Mouse (Mus musculus) olfactory bulb, adult 2 months (tissue): Measurements from ENCODE around the gene Ccser2. TPM values are rescaled to one million over a fixed set of nuclear protein-coding genes. Genes with fewer than 3 reads are reported as not detected.

ENCODE experiments used
- H3K27ac ChIP-seq: fragments of 200-500 bp; 2 replicates; pipeline ENCODE4 v1.5.1; 2012; ENCODE audit warnings: low read depth, low read length; ENCODE audit not compliant: insufficient read depth
- H3K4me1 ChIP-seq: fragments of 200-500 bp; 2 replicates; pipeline ENCODE4 v1.6.1; 2012; ENCODE audit warnings: low read length; ENCODE audit not compliant: control insufficient read depth, insufficient read depth
- H3K4me3 ChIP-seq: fragments of 200-500 bp; 2 replicates; pipeline ENCODE4 v1.5.1; 2012; ENCODE audit warnings: mild to moderate bottlenecking, low read depth, low read length, moderate library complexity; ENCODE audit not compliant: insufficient read depth
- CTCF ChIP-seq: fragments of 200-500 bp; IDR thresholded peaks from 2 replicates; pipeline ENCODE4 v1.5.1; 2012; ENCODE audit warnings: low read depth, mild to moderate bottlenecking, low read length, moderate library complexity; ENCODE audit not compliant: insufficient read depth
- POLR2A ChIP-seq: fragments of 200-500 bp; IDR thresholded peaks from 2 replicates; pipeline ENCODE4 v1.6.1; 2012; ENCODE audit warnings: mild to moderate bottlenecking, low read depth, low read length, moderate library complexity; ENCODE audit not compliant: insufficient read depth
- WGBS: fragments of 180-500 bp; shearing (Covaris S2); methylation state at CpG from one replicate; pipeline ENCODE4 v1.1.7; 2018; 5-methylcytosine and 5-hydroxymethylcytosine counted together
- polyA plus RNA-seq: library from polyadenylated mRNA; stranded (reverse); fragments of >200 nt; gene quantifications from 2 replicates; pipeline ENCODE4 v1.2.4, GENCODE M21; 2012; ENCODE audit warnings: low replicate concordance; ENCODE audit not compliant: missing spikeins, insufficient read depth, insufficient read length

Gene Ccser2
- polyA plus RNA-seq, 1 experiment = not detected

- no peak overlapping the region for H3K27ac ChIP-seq
- no peaks in the 10 kb centered on the region; the same call in 1 of the 2 replicates for H3K4me1 ChIP-seq
- no peak overlapping the region for H3K4me3 ChIP-seq
- no peak for TF ChIP-seq POLR2A
- no peak for TF ChIP-seq CTCF
These were observed 36.5 kb downstream of the Ccser2 start for GRCm38 (mm10) chr14:36932038-36932437.

DNA sequence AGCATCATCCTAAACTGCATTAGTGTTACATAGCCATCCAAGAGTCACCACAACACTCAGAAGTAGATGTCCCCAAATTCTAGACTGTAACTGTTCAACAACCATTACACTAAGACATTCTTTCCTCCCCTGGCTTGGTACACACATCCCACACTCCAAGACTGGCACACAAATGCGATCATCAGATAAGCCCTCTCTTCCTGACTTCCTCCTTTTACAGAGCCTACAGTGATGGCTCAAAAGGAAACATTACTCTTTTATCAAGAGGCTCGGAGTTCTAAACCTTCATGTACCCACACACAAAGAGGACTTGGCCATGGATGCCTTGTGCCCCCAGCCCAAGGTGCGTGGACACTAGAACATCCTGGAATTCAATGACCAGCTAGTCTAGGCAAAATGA, 45.2 kb downstream of the Ccser2 start:
- peaks cover 4% of the 10 kb centered on the region for H3K4me1 ChIP-seq
- no peak overlapping the region for H3K4me3 ChIP-seq
- no peak for TF ChIP-seq CTCF
- TF ChIP-seq POLR2A = no peak
- H3K27ac ChIP-seq = no peak overlapping the region
- 89% methylated on average over 3 of the region's 3 CpGs for WGBS

GRCm38 (mm10) chr14:36921346-36922049, 47.1 kb downstream of the Ccser2 start:
- Histone ChIP-seq H3K27ac (no peak overlapping the region), H3K4me1 (peaks cover 4% of the 10 kb centered on the region), H3K4me3 (no peak overlapping the region)
- 82% methylated on average over 5 of the region's 5 CpGs for WGBS
- TF ChIP-seq POLR2A (no peak), CTCF (no peak)

DNA sequence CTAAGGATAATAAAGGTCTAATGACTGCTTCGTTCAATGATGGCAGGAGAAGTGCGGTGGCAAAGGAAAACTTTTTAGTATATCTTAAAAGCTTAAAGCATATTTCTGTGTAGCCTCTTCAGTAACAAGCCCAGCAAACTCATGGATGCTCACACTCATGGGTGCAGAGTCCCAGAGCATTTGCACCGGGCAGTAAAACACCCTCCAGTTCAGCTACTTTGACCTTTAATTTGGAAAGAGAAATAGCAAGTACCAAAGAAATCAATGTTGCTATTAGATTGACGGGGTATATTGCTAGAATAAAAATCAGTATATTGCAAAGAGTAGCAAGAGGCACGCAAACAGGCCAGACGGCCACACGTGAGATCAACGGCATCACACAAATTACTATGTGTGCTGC, 48.7 kb downstream of the Ccser2 start:
- WGBS = 93% methylated on average over 8 of the region's 8 CpGs
- Histone ChIP-seq H3K4me1 (peaks cover 4% of the 10 kb centered on the region), H3K27ac (no peak overlapping the region; the same call in 1 of the 2 replicates), H3K4me3 (no peak overlapping the region)
- TF ChIP-seq CTCF (no peak), POLR2A (no peak)

DNA sequence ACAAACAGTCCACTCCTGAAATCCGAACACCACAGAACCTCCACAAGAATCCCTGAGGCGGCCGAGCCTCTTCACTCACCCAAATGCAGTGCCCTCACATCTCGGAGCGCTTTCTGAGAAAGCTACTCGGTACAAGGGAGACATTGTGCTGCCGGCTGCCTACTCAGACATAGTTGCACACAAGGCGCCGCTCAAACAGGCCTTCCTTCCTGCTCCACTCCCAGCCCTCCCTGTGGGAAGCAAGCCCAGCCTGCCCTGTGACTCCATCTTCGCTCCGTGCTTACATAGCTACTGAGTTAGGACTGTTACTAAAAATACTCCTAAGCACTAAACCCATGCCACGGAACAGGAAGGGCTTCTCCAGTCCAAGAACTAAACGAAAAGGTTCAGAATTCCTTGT, 49.4 kb downstream of the Ccser2 start:
- H3K4me3 ChIP-seq = peak overlapping the region; percentile 39
- TF ChIP-seq POLR2A (no peak), CTCF (no peak)
- WGBS = 4% methylated on average over 13 of the region's 13 CpGs
- peak overlapping the region; percentile 71 for H3K27ac ChIP-seq
- peaks cover 4% of the 10 kb centered on the region for H3K4me1 ChIP-seq

DNA sequence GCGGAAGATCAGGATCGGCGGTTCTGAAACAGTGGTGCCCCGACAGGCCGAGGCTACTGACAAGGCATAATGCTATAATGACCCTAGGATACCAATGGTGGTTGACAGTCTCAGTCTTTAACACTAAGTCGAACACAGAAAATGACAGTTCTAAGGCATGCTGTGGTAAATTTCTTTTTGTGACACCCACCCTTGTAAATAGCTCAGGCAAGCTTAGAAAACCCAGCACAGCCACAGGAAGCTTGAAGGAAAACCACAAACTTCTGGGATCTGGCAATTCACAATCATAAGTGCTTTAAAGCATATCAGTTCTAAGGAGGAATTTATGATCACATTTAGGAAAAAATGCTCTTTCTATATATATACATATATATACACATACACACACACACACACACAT, 53.4 kb downstream of the Ccser2 start:
- no peak overlapping the region for H3K4me3 ChIP-seq
- no peak overlapping the region for H3K27ac ChIP-seq
- no peak for TF ChIP-seq POLR2A
- TF ChIP-seq CTCF = no peak
- WGBS = 97% methylated on average over 6 of the region's 6 CpGs
- H3K4me1 ChIP-seq = peaks cover 7% of the 10 kb centered on the region

DNA sequence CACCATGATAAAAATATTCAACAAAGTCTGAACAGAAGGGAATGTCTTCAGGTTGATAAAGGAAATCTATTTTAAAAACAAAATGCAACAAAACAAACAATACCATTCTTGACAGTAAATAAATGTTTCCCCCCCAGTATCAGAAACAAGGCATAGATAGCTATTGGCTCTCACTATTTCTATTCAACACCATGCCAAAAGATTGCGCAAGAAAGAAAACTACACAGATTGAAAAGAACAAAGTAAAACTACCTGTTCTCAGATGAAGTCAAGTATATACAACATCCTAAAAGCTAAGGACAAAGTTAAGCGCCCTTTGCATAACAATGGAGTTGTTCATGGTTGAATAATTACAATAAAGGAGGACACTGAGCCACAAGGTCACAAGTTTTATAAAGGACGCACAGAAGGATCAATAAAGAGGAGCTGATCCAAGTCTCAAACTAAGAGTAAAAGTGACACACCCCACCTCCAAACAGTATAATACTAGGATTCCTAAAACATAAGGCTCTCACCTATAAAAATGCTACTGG, 54.0 kb downstream of the Ccser2 start:
- 93% methylated on average over 3 of the region's 3 CpGs for WGBS
- Histone ChIP-seq H3K4me1 (peaks cover 7% of the 10 kb centered on the region), H3K4me3 (no peak overlapping the region), H3K27ac (no peak overlapping the region)
- no peak for TF ChIP-seq CTCF
- TF ChIP-seq POLR2A = no peak

DNA sequence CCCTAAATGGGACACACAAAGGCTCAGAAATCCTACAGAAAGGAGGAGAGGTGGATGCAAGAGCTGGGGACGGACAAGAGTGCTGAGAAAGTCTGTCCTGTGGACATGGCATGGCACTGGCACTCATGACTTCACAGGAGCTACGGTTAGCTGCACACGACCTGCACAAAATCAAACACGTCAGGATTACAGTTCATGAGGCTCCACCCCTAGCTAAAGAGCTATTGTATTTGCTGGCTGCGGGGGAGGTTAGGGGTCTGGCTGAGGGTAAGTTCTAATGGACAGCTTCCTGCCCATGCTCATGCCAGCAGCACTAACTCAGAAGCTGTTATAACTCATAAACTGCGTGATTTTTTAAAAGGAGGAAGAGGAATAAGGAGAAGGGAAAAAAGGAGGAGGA, 56.8 kb downstream of the Ccser2 start:
- TF ChIP-seq CTCF (no peak), POLR2A (no peak)
- Histone ChIP-seq H3K4me3 (no peak overlapping the region), H3K4me1 (0 out of 2 replicates have a peak, but pooled peaks cover 3% of the 10 kb centered on the region), H3K27ac (no peak overlapping the region)
- WGBS = 62% methylated on average over 6 of the region's 6 CpGs

DNA sequence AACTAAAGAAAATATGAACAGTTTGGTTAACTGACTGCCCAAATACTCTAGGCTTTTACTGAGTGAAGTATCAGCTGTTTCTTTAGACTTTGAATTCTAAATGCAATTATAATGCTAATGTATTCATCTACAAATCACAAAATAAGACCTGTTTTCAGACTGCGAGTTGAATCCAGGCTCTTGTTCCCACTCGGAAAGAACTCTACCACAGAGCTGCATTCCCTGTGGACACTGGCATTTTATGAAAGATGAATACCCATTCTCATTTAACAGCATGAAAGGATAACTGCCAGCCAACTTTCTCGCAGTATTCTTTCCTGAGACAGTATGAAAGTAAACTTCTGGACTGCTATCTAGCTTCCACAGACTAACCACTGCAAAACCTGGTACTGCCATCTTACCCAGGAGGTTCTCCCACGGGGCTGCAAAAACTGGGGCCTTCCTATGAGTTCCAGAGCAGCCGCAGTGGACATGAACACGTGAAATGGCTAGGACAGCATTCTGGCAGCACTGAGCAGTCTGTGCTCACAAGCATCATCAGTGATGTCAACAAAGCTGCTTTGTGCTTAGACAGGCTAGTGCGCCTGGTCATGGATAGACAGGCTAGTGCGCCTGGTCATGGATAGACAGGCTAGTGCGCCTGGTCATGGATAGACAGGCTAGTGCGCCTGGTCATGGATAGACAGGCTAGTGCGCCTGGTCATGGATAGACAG, 62.6 kb downstream of the Ccser2 start:
- Histone ChIP-seq H3K27ac (no peak overlapping the region), H3K4me3 (no peak overlapping the region), H3K4me1 (no peaks in the 10 kb centered on the region)
- WGBS = 79% methylated on average over 11 of the region's 11 CpGs
- TF ChIP-seq CTCF (no peak), POLR2A (no peak)
